Mouse (Mus musculus) neural tube, embryonic 11.5 days (tissue): ENCODE measurements at regions not wholly inside any gene's neighbourhood (a gene's known extent, or its start where the extent isn't known, plus 50 kb on each side); places are given as distances from the start of the nearest gene placed in this dataset.

Source experiments
- ATAC-seq: fragments of 200-750 bp; cut with Nextera tagmentation; 2 replicates; pipeline ENCODE4 v1.8.0; 2017; ENCODE audit warnings: moderate number of reproducible peaks, mild to moderate bottlenecking, moderate TSS enrichment, moderate library complexity; ENCODE audit not compliant: insufficient read depth, low FRiP score, low TSS enrichment
- DNase-seq: peaks from one replicate; pipeline ENCODE4 v3.0.0-alpha.2; 2015; ENCODE audit warnings: low spot score
- H3K27ac ChIP-seq: fragments of 300-500 bp; sonication (generic); 2 replicates; pipeline ENCODE4 v1.5.1; 2014; ENCODE audit warnings: low read depth, mild to moderate bottlenecking, low read length
- H3K27me3 ChIP-seq: fragments of 300-500 bp; sonication (generic); 2 replicates; pipeline ENCODE4 v1.6.1; 2014; ENCODE audit warnings: mild to moderate bottlenecking, low read length, mixed read lengths; ENCODE audit not compliant: control insufficient read depth, insufficient read depth
- H3K36me3 ChIP-seq: fragments of 300-500 bp; sonication (generic); 2 replicates; pipeline ENCODE4 v1.6.1; 2014; ENCODE audit warnings: mild to moderate bottlenecking, low read length, moderate library complexity, mixed read lengths; ENCODE audit not compliant: control insufficient read depth, insufficient read depth
- H3K4me1 ChIP-seq: fragments of 300-500 bp; sonication (generic); 2 replicates; pipeline ENCODE4 v1.6.1; 2014; ENCODE audit warnings: low read length, mixed read lengths; ENCODE audit not compliant: control insufficient read depth, insufficient read depth
- H3K4me2 ChIP-seq: fragments of 300-500 bp; sonication (generic); 2 replicates; pipeline ENCODE4 v1.6.1; 2014; ENCODE audit warnings: low read depth, mild to moderate bottlenecking, moderate library complexity
- H3K4me3 ChIP-seq: fragments of 300-500 bp; sonication (generic); 2 replicates; pipeline ENCODE4 v1.5.1; 2014; ENCODE audit warnings: low read depth, low read length
- H3K9ac ChIP-seq: fragments of 300-500 bp; sonication (generic); 2 replicates; pipeline ENCODE4 v1.6.1; 2014; ENCODE audit warnings: mild to moderate bottlenecking, low read length
- H3K9me3 ChIP-seq: fragments of 300-500 bp; sonication (generic); 2 replicates; pipeline ENCODE4 v1.6.1; 2016; ENCODE audit warnings: low read length; ENCODE audit not compliant: control insufficient read depth
- WGBS: fragments of 180-500 bp; shearing (Covaris S2); extraction: QIAGEN DNeasy Blood & Tissue Kit; methylation state at CpG from one replicate; pipeline ENCODE4 v1.1.7; 2014; 5-methylcytosine and 5-hydroxymethylcytosine counted together

DNA sequence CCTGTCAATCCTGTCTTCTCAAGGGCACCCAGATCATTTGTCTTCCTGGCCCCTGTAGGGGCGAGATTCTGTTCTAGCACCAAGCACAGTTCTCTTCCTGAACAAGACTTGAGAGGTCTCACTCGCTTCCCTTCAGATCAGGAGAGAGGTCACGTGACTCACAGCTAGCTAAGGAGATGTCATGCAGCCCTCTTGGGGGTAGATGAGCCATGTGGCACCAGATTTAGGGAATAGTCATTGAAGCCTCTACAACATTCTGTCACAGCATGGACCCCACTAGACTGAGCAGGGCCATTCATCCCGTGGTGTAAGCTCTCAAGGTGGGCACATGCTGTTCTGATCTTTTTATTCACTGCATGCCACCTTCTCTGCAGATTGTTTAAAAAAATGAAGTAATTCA, 338.2 kb downstream of the Cdh26 start:
- no peak overlapping the region for H3K27ac ChIP-seq
- WGBS: 69% methylated on average over 4 of the region's 4 CpGs
- no peak for DNase-seq
- no peaks in the 10 kb centered on the region for H3K4me1 ChIP-seq
- H3K9me3 ChIP-seq: no peaks in the 10 kb centered on the region
- no peak overlapping the region for H3K4me2 ChIP-seq
- ATAC-seq: no peak
- no peak overlapping the region for H3K4me3 ChIP-seq
- no peaks in the 10 kb centered on the region for H3K36me3 ChIP-seq
- H3K27me3 ChIP-seq: no peaks in the 10 kb centered on the region
- H3K9ac ChIP-seq: no peak overlapping the region

DNA sequence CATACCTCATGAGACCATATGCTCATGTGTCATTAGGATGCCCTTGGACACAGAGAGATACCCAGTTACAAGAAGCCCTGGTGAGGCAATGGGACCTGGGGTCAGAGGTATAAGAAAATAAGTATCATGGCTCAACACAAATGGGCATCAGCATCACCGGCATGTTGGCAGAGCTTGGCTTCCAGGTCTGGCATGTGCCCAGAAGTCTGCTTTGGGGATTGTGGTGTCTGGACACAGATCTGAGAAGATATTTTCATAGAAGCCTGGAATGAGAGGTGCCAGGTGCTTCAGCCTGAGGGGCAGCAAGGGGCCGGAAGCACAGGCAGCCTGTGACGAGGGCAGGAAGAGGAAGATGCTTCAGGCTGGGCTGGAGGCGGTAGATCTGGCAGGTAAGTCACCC, 338.7 kb downstream of the Cdh26 start:
- H3K9ac ChIP-seq: no peak overlapping the region
- 91% methylated on average over 4 of the region's 4 CpGs for WGBS
- no peak overlapping the region for H3K4me3 ChIP-seq
- no peaks in the 10 kb centered on the region for H3K36me3 ChIP-seq
- H3K27me3 ChIP-seq: no peaks in the 10 kb centered on the region
- no peak for ATAC-seq
- no peaks in the 10 kb centered on the region for H3K9me3 ChIP-seq
- H3K4me1 ChIP-seq: no peaks in the 10 kb centered on the region
- H3K27ac ChIP-seq: no peak overlapping the region
- no peak overlapping the region for H3K4me2 ChIP-seq
- no peak for DNase-seq

DNA sequence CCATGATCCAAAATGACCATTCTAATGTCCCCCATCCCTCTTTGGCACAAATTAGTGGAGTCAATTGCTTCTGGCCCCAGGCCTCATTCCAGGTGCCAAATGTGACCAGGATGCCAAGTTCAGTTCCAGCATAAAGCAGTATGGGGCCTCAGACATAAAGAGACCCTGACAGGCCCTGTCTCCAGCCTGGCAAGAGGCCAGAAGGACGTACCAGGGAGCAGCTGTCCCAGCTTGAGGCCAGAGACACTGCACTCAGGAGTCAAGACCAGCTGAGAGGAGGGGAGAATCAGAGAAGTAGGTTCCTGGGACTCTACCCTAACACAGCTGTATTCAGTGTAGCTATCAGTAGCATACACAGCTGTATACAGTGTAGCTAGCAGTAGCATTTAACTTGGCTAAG, 341.1 kb downstream of the Cdh26 start:
- DNase-seq (no peak), ATAC-seq (no peak)
- 62% methylated on average over 1 of the region's 1 CpGs for WGBS

DNA sequence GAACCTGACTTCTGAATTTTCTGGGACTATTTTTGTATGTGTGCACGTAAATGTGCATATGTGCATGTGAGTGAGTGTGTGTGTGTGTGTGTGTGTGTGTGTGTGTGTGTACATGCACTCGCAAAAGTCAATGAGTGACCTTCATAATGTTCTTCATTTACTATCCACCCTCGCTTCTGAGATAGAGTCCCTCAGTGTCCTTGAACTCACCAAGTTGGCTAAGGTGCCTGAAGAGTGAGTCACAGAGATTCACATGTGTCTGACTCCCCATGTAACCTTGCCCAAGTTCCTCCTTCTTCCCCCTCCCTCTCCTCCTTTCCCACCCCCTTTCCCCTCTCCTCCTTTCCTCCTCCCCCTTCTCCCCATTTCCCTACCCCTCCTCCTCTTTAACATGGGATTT, 341.6 kb downstream of the Cdh26 start:
- 93% methylated on average over 3 of the region's 3 CpGs for WGBS
- H3K4me3 ChIP-seq: no peak overlapping the region
- no peaks in the 10 kb centered on the region for H3K27me3 ChIP-seq
- H3K27ac ChIP-seq: no peak overlapping the region
- no peak for DNase-seq
- no peaks in the 10 kb centered on the region for H3K4me1 ChIP-seq
- no peaks in the 10 kb centered on the region for H3K9me3 ChIP-seq
- no peak overlapping the region for H3K9ac ChIP-seq
- no peaks in the 10 kb centered on the region for H3K36me3 ChIP-seq
- no peak for ATAC-seq
- no peak overlapping the region for H3K4me2 ChIP-seq

More for the DNA sequence above, 341.1 kb downstream of the Cdh26 start:
- Histone ChIP-seq H3K27ac (no peak overlapping the region), H3K4me3 (no peak overlapping the region), H3K36me3 (no peaks in the 10 kb centered on the region), H3K4me2 (no peak overlapping the region), H3K9ac (no peak overlapping the region), H3K27me3 (no peaks in the 10 kb centered on the region), H3K9me3 (no peaks in the 10 kb centered on the region), H3K4me1 (no peaks in the 10 kb centered on the region)

DNA sequence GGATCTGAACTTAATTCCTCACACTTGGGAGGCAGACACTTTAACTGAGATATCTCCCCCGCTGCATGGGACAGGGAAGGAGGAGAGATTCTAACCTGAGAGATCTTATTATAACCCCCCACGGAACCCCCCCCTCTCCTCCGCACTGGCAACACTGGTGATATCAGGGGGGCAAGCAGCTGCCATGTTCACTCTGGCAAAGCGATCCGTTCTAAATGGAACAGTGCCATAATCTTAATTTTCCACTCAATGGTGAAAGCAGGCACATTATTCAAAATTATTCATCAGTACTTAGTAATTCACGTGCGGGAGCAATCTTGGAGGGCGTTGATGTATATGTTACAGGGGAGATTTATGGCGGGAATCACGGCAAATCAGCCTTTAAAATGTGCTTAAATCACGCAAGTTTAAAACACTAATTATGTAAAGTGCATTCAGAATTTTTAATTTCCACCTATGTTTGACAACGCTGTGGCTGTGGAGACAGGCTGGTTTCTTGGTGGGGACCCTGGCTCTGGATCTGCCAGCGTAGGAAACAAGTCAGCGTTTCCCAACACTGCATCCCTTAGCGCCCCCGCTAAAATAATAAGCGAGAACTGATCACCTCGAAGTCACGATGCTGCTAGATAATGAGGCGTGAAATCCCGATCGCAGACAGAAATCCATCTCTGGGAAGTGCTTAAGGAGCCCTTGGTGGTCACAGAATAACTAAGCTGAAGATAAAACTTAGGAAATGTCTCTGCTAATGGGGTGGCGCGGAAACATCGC, 354.7 kb downstream of the Cdh26 start:
- Histone ChIP-seq H3K9me3 (no peaks in the 10 kb centered on the region), H3K4me2 (no peak overlapping the region), H3K27ac (no peak overlapping the region), H3K4me3 (no peak overlapping the region), H3K36me3 (no peaks in the 10 kb centered on the region), H3K9ac (no peak overlapping the region), H3K4me1 (no peaks in the 10 kb centered on the region), H3K27me3 (no peaks in the 10 kb centered on the region)
- ATAC-seq (peak; percentile 31; the same call in 1 of the 2 replicates), DNase-seq (peak; percentile 33)
- 66% methylated on average over 25 of the region's 25 CpGs for WGBS

DNA sequence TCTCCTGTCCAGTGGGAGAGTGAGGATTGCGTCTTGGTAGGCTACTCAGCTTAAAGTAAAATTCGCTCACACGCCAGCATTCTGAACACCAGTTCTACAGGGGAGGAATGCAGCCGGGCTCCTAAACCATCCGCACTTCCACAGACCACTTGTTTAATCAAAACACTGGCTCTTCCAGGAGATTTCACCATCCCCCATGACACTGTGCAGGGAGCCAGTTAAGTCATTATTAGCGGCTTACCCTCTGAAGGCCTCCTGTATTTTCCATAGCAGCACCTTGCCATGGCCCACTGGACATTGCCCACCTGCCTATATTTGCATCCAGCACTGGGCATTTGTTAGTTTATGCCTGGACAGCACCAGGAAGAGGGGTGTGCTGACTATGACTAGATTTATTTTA, 355.5 kb downstream of the Cdh26 start:
- H3K4me2 ChIP-seq: no peak overlapping the region

DNA sequence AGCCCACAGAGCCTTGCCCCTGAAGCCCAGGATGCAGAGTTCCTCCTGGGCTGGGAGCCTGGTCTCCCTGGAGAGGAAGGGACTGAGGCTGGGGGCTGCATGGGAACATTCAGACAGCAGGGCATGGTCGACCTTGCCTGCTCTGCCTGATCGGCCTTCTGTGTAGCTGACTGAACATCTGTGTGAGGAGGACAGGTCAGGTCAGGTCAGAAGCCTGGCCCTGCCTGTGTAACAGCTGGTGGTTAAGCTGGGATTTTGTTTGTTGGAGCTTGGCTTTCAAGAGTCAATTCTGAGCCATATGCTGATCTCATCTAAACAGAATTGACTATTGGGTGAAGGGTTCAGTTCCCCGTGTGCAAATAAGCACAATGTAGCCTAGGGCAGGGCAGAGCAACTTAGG, 365.5 kb downstream of the Cdh26 start:
- H3K36me3 ChIP-seq: no peaks in the 10 kb centered on the region
- H3K4me1 ChIP-seq: no peaks in the 10 kb centered on the region
- no peak overlapping the region for H3K4me2 ChIP-seq
- no peaks in the 10 kb centered on the region for H3K27me3 ChIP-seq
- ATAC-seq: no peak
- H3K9me3 ChIP-seq: no peaks in the 10 kb centered on the region
- no peak overlapping the region for H3K27ac ChIP-seq
- 44% methylated on average over 3 of the region's 3 CpGs for WGBS
- H3K4me3 ChIP-seq: no peak overlapping the region
- no peak for DNase-seq
- no peak overlapping the region for H3K9ac ChIP-seq

More for the DNA sequence above, 355.5 kb downstream of the Cdh26 start:
- Histone ChIP-seq H3K36me3 (no peaks in the 10 kb centered on the region), H3K4me1 (no peaks in the 10 kb centered on the region), H3K9me3 (no peaks in the 10 kb centered on the region), H3K27me3 (no peaks in the 10 kb centered on the region), H3K9ac (no peak overlapping the region), H3K4me3 (no peak overlapping the region), H3K27ac (no peak overlapping the region)
- 58% methylated on average over 6 of the region's 6 CpGs for WGBS
- ATAC-seq (no peak), DNase-seq (no peak)

DNA sequence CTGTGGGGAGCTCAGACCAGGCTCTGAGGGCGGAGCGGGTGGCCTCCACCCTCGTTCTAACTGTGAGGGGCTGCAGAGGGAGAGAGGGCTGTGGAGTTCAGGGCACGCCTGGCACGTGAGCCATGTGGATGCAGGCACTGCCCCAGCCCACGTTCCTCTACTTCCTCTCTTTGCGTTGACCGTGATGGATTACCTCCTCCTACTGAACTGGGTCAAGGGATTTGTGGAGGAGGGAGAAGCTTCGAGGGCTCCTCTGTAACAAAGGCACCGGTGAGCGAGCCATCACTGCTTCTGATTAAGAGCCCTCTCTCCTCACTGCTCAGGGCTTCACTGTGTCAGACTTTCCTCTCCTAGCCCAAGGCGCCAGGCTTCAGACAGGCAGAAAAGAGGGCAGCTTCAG, 371.1 kb downstream of the Cdh26 start:
- Histone ChIP-seq H3K27me3 (no peaks in the 10 kb centered on the region), H3K4me1 (no peaks in the 10 kb centered on the region), H3K9me3 (no peaks in the 10 kb centered on the region), H3K27ac (no peak overlapping the region), H3K4me3 (no peak overlapping the region), H3K9ac (no peak overlapping the region; the same call in 1 of the 2 replicates), H3K36me3 (no peaks in the 10 kb centered on the region), H3K4me2 (no peak overlapping the region)
- WGBS: 57% methylated on average over 12 of the region's 12 CpGs
- no peak for ATAC-seq
- DNase-seq: no peak

DNA sequence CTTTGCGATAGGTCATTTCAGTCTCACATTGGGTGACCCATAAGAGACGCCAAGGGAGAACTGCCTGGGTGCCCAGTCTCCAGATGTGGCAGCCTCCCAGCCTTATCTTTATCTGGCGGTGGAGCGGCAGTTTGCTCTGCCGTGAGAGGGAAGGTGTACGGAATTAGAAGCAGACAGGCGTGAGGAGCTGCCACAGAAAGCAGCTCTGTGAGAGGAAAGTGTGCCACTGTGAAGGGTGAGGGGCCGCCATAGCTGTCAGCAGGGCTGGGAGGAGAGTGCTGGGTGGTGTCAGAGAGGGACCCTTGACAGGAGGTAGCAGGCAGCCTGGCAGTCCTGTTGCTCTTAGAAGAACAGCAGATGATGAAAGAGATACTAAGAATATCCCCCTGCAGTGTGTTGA, 375.0 kb downstream of the Cdh26 start:
- no peaks in the 10 kb centered on the region for H3K4me1 ChIP-seq
- no peaks in the 10 kb centered on the region for H3K36me3 ChIP-seq
- WGBS: 81% methylated on average over 8 of the region's 8 CpGs
- H3K9me3 ChIP-seq: no peaks in the 10 kb centered on the region
- H3K4me2 ChIP-seq: no peak overlapping the region
- H3K27ac ChIP-seq: no peak overlapping the region
- DNase-seq (no peak), ATAC-seq (no peak)
- no peak overlapping the region for H3K9ac ChIP-seq
- no peaks in the 10 kb centered on the region for H3K27me3 ChIP-seq
- H3K4me3 ChIP-seq: no peak overlapping the region
